Mouse (Mus musculus) thymus, adult 2 months (tissue): ENCODE data around the gene Mgat3. TPM values are rescaled to one million over a fixed set of nuclear protein-coding genes. Genes with fewer than 3 reads are reported as not detected.

Experiments used
- DNase-seq: peaks from one replicate; pipeline ENCODE4 v3.0.0; 2021
- H3K27ac ChIP-seq: fragments of 200-500 bp; 2 replicates; pipeline ENCODE4 v1.5.1; 2012; ENCODE audit warnings: low read length, control low read depth; ENCODE audit not compliant: control insufficient read depth, insufficient read depth
- H3K27me3 ChIP-seq: fragments of 200-500 bp; 2 replicates; pipeline ENCODE4 v1.6.1; 2012; ENCODE audit warnings: mild to moderate bottlenecking, low read length, moderate library complexity, mixed read lengths; ENCODE audit not compliant: control insufficient read depth, insufficient read depth
- H3K36me3 ChIP-seq: fragments of 200-500 bp; 2 replicates; pipeline ENCODE4 v1.6.1; 2012; ENCODE audit warnings: mild to moderate bottlenecking, low read length, moderate library complexity; ENCODE audit not compliant: control insufficient read depth, insufficient read depth
- H3K4me1 ChIP-seq: fragments of 200-500 bp; replicated peaks from 2 replicates; pipeline ENCODE4 v1.6.1; 2012; ENCODE audit warnings: low read length; ENCODE audit not compliant: control insufficient read depth, insufficient read depth
- H3K4me3 ChIP-seq: fragments of 200-500 bp; 2 replicates; pipeline ENCODE4 v1.5.1; 2012; ENCODE audit warnings: mild to moderate bottlenecking, low read length, control low read depth, moderate library complexity; ENCODE audit not compliant: control insufficient read depth, insufficient read depth
- CTCF ChIP-seq: fragments of 200-500 bp; IDR thresholded peaks from 2 replicates; pipeline ENCODE4 v1.5.1; 2012; ENCODE audit warnings: mild to moderate bottlenecking, control low read depth, low read length, moderate library complexity, borderline replicate concordance; ENCODE audit not compliant: control insufficient read depth, poor library complexity, insufficient read depth; ENCODE audit errors: extremely low read depth
- POLR2A ChIP-seq: fragments of 200-500 bp; IDR thresholded peaks from 2 replicates; pipeline ENCODE4 v1.6.1; 2012; ENCODE audit warnings: mild to moderate bottlenecking, low read length, control low read depth, moderate library complexity; ENCODE audit not compliant: control insufficient read depth, poor library complexity, insufficient read depth; ENCODE audit errors: extremely low read depth
- WGBS: fragments of 180-500 bp; shearing (Covaris S2); methylation state at CpG from one replicate; pipeline ENCODE4 v1.1.7; 2018; 5-methylcytosine and 5-hydroxymethylcytosine counted together
- polyA plus RNA-seq: library from polyadenylated mRNA; depleted of rRNA; stranded (reverse); fragments of >200 nt; gene quantifications from 2 replicates; pipeline ENCODE4 v1.2.3, GENCODE M21; 2012

The Mgat3 gene
- polyA plus RNA-seq, 1 experiment = 20.3 TPM

GRCm38 (mm10) chr15:80181561-80181960, 8.0 kb downstream of the Mgat3 start:
- no peak overlapping the region for H3K4me3 ChIP-seq
- DNase-seq = no peak
- no peaks in the 10 kb centered on the region for H3K4me1 ChIP-seq
- WGBS = 93% methylated on average over 7 of the region's 7 CpGs
- TF ChIP-seq CTCF (no peak), POLR2A (no peak)
- H3K27me3 ChIP-seq = no peaks in the 10 kb centered on the region; the same call in 1 of the 2 replicates
- H3K27ac ChIP-seq = no peak overlapping the region
- H3K36me3 ChIP-seq = no peaks in the 10 kb centered on the region

- no peak for DNase-seq
- TF ChIP-seq CTCF (no peak), POLR2A (no peak)
- H3K4me3 ChIP-seq = no peak overlapping the region
- H3K27me3 ChIP-seq = no peaks in the 10 kb centered on the region
- H3K27ac ChIP-seq = no peak overlapping the region; the same call in 1 of the 2 replicates
- H3K4me1 ChIP-seq = no peaks in the 10 kb centered on the region
- WGBS = 90% methylated on average over 4 of the region's 4 CpGs
- H3K36me3 ChIP-seq = no peaks in the 10 kb centered on the region
Observed at GRCm38 (mm10) chr15:80182072-80182700, 8.7 kb downstream of the Mgat3 start.

GRCm38 (mm10) chr15:80188927-80189326, 15.4 kb downstream of the Mgat3 start:
- Histone ChIP-seq H3K4me1 (peaks cover 29% of the 10 kb centered on the region), H3K27ac (no peak overlapping the region), H3K36me3 (no peaks in the 10 kb centered on the region), H3K27me3 (no peaks in the 10 kb centered on the region), H3K4me3 (no peak overlapping the region)
- 93% methylated on average over 5 of the region's 5 CpGs for WGBS
- TF ChIP-seq CTCF = no peak
- no peak for TF ChIP-seq POLR2A
- no peak for DNase-seq

DNA sequence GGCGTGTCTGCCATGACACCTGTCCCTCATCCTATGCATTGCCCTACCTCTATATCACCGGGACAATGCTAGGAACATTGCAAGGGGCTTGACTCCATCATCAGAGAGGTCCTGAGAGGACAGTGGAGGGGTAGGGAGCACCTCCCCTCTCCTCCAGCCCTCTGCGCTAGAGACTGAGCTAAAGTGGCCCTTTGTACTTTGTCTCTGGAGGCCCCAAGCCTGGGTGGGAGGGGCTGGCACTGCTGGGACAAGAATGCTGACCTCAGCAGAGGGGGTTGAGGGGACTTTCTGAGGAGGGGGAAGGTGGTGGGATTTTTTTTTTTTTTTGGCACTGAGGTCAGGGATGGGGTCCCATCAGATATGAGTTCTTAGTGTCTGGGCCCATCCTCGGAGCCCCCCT, 16.6 kb downstream of the Mgat3 start:
- 95% methylated on average over 4 of the region's 4 CpGs for WGBS
- Histone ChIP-seq H3K27me3 (no peaks in the 10 kb centered on the region), H3K36me3 (no peaks in the 10 kb centered on the region), H3K4me3 (no peak overlapping the region), H3K4me1 (peaks cover 29% of the 10 kb centered on the region), H3K27ac (no peak overlapping the region)
- DNase-seq = no peak
- TF ChIP-seq POLR2A (no peak), CTCF (no peak)

DNA sequence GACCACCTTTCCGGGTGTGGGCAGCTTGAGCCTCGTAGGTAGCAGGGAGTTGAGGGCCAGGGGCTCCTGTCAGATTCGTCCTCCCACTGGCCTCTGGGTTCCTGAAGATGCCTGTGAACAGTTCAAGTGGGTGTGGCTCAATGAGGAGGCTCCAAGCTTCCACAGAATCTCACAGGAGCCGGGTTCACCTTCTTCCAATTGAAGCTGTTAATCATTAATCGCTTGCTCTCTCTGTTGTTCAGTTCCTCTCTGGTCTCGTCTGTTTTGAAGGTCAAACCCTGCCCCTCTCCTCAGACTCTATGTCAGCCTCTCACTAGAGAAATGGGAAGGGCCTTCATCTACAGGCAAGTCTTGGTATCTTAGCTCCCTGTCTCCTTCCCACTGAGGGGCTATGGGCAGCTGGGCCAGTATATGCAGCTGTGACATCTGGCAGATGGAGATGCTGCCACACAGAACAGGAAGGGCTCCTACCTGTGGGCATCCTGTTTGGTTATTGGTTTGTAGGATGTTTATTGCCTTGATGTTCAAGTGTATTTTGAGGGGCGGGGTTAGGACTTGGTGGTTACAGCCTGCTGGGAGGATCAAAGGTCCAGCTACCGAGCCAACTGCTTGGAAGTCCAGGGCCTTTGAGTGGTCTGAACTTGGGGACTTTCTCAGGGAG, 18.2 kb downstream of the Mgat3 start:
- TF ChIP-seq CTCF = no peak
- no peak for TF ChIP-seq POLR2A
- Histone ChIP-seq H3K4me3 (no peak overlapping the region), H3K27me3 (no peaks in the 10 kb centered on the region), H3K4me1 (peaks cover 29% of the 10 kb centered on the region), H3K27ac (peak overlapping the region; percentile 41; the same call in 1 of the 2 replicates), H3K36me3 (no peaks in the 10 kb centered on the region)
- DNase-seq = no peak
- 52% methylated on average over 8 of the region's 8 CpGs for WGBS

DNA sequence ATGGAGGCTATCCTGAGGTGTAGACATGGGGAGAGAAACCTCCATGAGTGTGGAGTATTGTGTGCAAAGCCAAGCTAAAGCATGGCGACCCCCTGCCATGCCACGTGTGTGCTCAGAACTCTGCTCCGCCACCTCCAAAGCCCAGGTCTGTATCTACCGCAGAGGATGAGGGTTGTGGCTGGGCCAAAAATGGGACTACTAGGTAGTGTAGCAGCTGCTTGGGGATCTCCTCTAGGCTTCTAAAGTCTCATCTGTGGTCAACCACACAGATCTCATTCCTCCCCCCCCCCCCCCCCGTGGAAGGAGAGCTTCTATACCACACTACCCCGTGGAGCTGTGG, 18.7 kb downstream of the Mgat3 start:
- H3K27me3 ChIP-seq = no peaks in the 10 kb centered on the region
- H3K4me3 ChIP-seq = no peak overlapping the region
- peaks cover 29% of the 10 kb centered on the region for H3K4me1 ChIP-seq
- DNase-seq = peak; percentile 48
- no peaks in the 10 kb centered on the region for H3K36me3 ChIP-seq
- WGBS = 10% methylated on average over 6 of the region's 6 CpGs
- no peak for TF ChIP-seq POLR2A
- H3K27ac ChIP-seq = peak overlapping the region; percentile 41; the same call in 1 of the 2 replicates
